Mouse (Mus musculus): ENCODE measurements around the gene Pes1. TPM values are rescaled to one million over a fixed set of nuclear protein-coding genes. Genes with fewer than 3 reads are reported as not detected.

The Pes1 gene
- 73.8 and 79.0 TPM in 2 replicates for polyA plus RNA-seq (2015; fragmentation: Nextera tagmentation; extraction: Ambion mirVana)

- ATAC-seq (ENCODE audit: insufficient read depth, low FRiP score) = peak; percentile 92
- Histone ChIP-seq H3K27ac (ENCODE audit: low read length) (peak within 1 kb of the TSS; percentile 55), H3K4me3 (replicated peaks; ENCODE audit: low read length) (peak within 1 kb of the TSS; percentile 85), H3K9ac (ENCODE audit: low read length) (peak within 1 kb of the TSS; percentile 89), H3K4me2 (ENCODE audit: low read depth, low read length) (peak within 1 kb of the TSS; percentile 70), H3K36me3 (ENCODE audit: control insufficient read depth, insufficient read depth, low read length) (no peaks in the 10 kb centered on the region), H3K4me1 (ENCODE audit: control insufficient read depth, insufficient read depth, low read length) (peaks cover 10% of the 10 kb centered on the region), H3K27me3 (ENCODE audit: control insufficient read depth, insufficient read depth, low read length) (no peaks in the 10 kb centered on the region), H3K9me3 (replicated peaks; ENCODE audit: control insufficient read depth, low read length) (no peaks in the 10 kb centered on the region)
- WGBS = under 1% methylated on average over 31 of the region's 31 CpGs
Measured at GRCm38 (mm10) chr11:3963610-3964415, at the start of gene Pes1. Pes1 (plus strand) TSS chr11:3963975.

- Histone ChIP-seq H3K4me1 (ENCODE audit: control insufficient read depth, insufficient read depth, low read length) (peaks cover 20% of the 10 kb centered on the region), H3K4me2 (ENCODE audit: low read depth, low read length) (peak within 1 kb of the TSS; percentile 93), H3K27ac (ENCODE audit: low read length) (peak within 1 kb of the TSS; percentile 73), H3K27me3 (ENCODE audit: control insufficient read depth, insufficient read depth, low read length) (no peaks in the 10 kb centered on the region), H3K4me3 (replicated peaks; ENCODE audit: low read length) (peak within 1 kb of the TSS; percentile 62), H3K36me3 (ENCODE audit: control insufficient read depth, insufficient read depth, low read length) (no peaks in the 10 kb centered on the region), H3K9me3 (replicated peaks; ENCODE audit: control insufficient read depth, low read length) (no peaks in the 10 kb centered on the region), H3K9ac (ENCODE audit: low read length) (peak within 1 kb of the TSS; percentile 73)
- under 1% methylated on average over 28 of the region's 28 CpGs for WGBS
- peak; percentile 66 for ATAC-seq (ENCODE audit: insufficient read depth, low FRiP score)
Measured at GRCm38 (mm10) chr11:3914109-3914840, 49.5 kb upstream of the Pes1 start, which contains the start of gene Slc35e4. Slc35e4 (minus strand) TSS chr11:3914664.

- H3K9ac ChIP-seq (ENCODE audit: low read length) = no peak overlapping the region
- H3K9me3 ChIP-seq (replicated peaks; ENCODE audit: control insufficient read depth, low read length) = no peaks in the 10 kb centered on the region
- H3K4me1 ChIP-seq (ENCODE audit: control insufficient read depth, insufficient read depth, low read length) = no peaks in the 10 kb centered on the region
- no peak overlapping the region for H3K4me2 ChIP-seq (ENCODE audit: low read depth, low read length)
- 67% methylated on average over 1 of the region's 1 CpGs for WGBS
- ATAC-seq (ENCODE audit: insufficient read depth, low FRiP score) = no peak
- no peak overlapping the region for H3K4me3 ChIP-seq (replicated peaks; ENCODE audit: low read length)
- H3K27me3 ChIP-seq (ENCODE audit: control insufficient read depth, insufficient read depth, low read length) = no peaks in the 10 kb centered on the region
- no peak overlapping the region for H3K27ac ChIP-seq (ENCODE audit: low read length)
- H3K36me3 ChIP-seq (ENCODE audit: control insufficient read depth, insufficient read depth, low read length) = peaks cover 3% of the 10 kb centered on the region; the same call in 1 of the 2 replicates
Measured at GRCm38 (mm10) chr11:3918738-3919137, 45.0 kb upstream of the Pes1 start.

- Histone ChIP-seq H3K9me3 (replicated peaks; ENCODE audit: control insufficient read depth, low read length) (no peaks in the 10 kb centered on the region), H3K27me3 (ENCODE audit: control insufficient read depth, insufficient read depth, low read length) (no peaks in the 10 kb centered on the region), H3K4me2 (ENCODE audit: low read depth, low read length) (no peak overlapping the region), H3K4me3 (replicated peaks; ENCODE audit: low read length) (no peak overlapping the region), H3K9ac (ENCODE audit: low read length) (no peak overlapping the region), H3K4me1 (ENCODE audit: control insufficient read depth, insufficient read depth, low read length) (no peaks in the 10 kb centered on the region), H3K27ac (ENCODE audit: low read length) (no peak overlapping the region), H3K36me3 (ENCODE audit: control insufficient read depth, insufficient read depth, low read length) (peaks cover 3% of the 10 kb centered on the region; the same call in 1 of the 2 replicates)
- 88% methylated on average over 7 of the region's 7 CpGs for WGBS
- no peak for ATAC-seq (ENCODE audit: insufficient read depth, low FRiP score)
Measured at GRCm38 (mm10) chr11:3920476-3920875, 43.3 kb upstream of the Pes1 start.

- H3K9me3 ChIP-seq (replicated peaks; ENCODE audit: control insufficient read depth, low read length) = no peaks in the 10 kb centered on the region
- no peak overlapping the region for H3K27ac ChIP-seq (ENCODE audit: low read length)
- no peak overlapping the region for H3K9ac ChIP-seq (ENCODE audit: low read length)
- no peak overlapping the region for H3K4me3 ChIP-seq (replicated peaks; ENCODE audit: low read length)
- H3K27me3 ChIP-seq (ENCODE audit: control insufficient read depth, insufficient read depth, low read length) = no peaks in the 10 kb centered on the region
- no peaks in the 10 kb centered on the region for H3K4me1 ChIP-seq (ENCODE audit: control insufficient read depth, insufficient read depth, low read length)
- H3K4me2 ChIP-seq (ENCODE audit: low read depth, low read length) = no peak overlapping the region
- ATAC-seq (ENCODE audit: insufficient read depth, low FRiP score) = no peak
- peaks cover 3% of the 10 kb centered on the region; the same call in 1 of the 2 replicates for H3K36me3 ChIP-seq (ENCODE audit: control insufficient read depth, insufficient read depth, low read length)
- 37% methylated on average over 8 of the region's 8 CpGs for WGBS
Measured at GRCm38 (mm10) chr11:3921281-3921850, 42.4 kb upstream of the Pes1 start.

- Histone ChIP-seq H3K4me2 (ENCODE audit: low read depth, low read length) (no peak overlapping the region), H3K4me1 (ENCODE audit: control insufficient read depth, insufficient read depth, low read length) (no peaks in the 10 kb centered on the region), H3K4me3 (replicated peaks; ENCODE audit: low read length) (no peak overlapping the region), H3K9ac (ENCODE audit: low read length) (no peak overlapping the region), H3K9me3 (replicated peaks; ENCODE audit: control insufficient read depth, low read length) (no peaks in the 10 kb centered on the region), H3K27ac (ENCODE audit: low read length) (no peak overlapping the region), H3K27me3 (ENCODE audit: control insufficient read depth, insufficient read depth, low read length) (no peaks in the 10 kb centered on the region), H3K36me3 (ENCODE audit: control insufficient read depth, insufficient read depth, low read length) (peaks cover 3% of the 10 kb centered on the region; the same call in 1 of the 2 replicates)
- ATAC-seq (ENCODE audit: insufficient read depth, low FRiP score) = no peak
- WGBS = 92% methylated on average over 9 of the region's 9 CpGs
Measured at GRCm38 (mm10) chr11:3922115-3922514, 41.7 kb upstream of the Pes1 start.

GRCm38 (mm10) chr11:3922731-3923130 is 41.0 kb upstream of the Pes1 start:
- ATAC-seq (ENCODE audit: insufficient read depth, low FRiP score) = no peak
- Histone ChIP-seq H3K36me3 (ENCODE audit: control insufficient read depth, insufficient read depth, low read length) (peaks cover 3% of the 10 kb centered on the region; the same call in 1 of the 2 replicates), H3K27me3 (ENCODE audit: control insufficient read depth, insufficient read depth, low read length) (no peaks in the 10 kb centered on the region), H3K9ac (ENCODE audit: low read length) (no peak overlapping the region), H3K4me2 (ENCODE audit: low read depth, low read length) (no peak overlapping the region), H3K4me1 (ENCODE audit: control insufficient read depth, insufficient read depth, low read length) (no peaks in the 10 kb centered on the region), H3K27ac (ENCODE audit: low read length) (no peak overlapping the region), H3K9me3 (replicated peaks; ENCODE audit: control insufficient read depth, low read length) (no peaks in the 10 kb centered on the region), H3K4me3 (replicated peaks; ENCODE audit: low read length) (no peak overlapping the region)
- WGBS = 95% methylated on average over 6 of the region's 6 CpGs

GRCm38 (mm10) chr11:3925916-3926315 is 37.9 kb upstream of the Pes1 start:
- no peak for ATAC-seq (ENCODE audit: insufficient read depth, low FRiP score)
- H3K36me3 ChIP-seq (ENCODE audit: control insufficient read depth, insufficient read depth, low read length) = peaks cover 3% of the 10 kb centered on the region; the same call in 1 of the 2 replicates

More at GRCm38 (mm10) chr11:3925916-3926315, 37.9 kb upstream of the Pes1 start:
- Histone ChIP-seq H3K4me2 (ENCODE audit: low read depth, low read length) (no peak overlapping the region), H3K4me3 (replicated peaks; ENCODE audit: low read length) (no peak overlapping the region), H3K9me3 (replicated peaks; ENCODE audit: control insufficient read depth, low read length) (no peaks in the 10 kb centered on the region), H3K27me3 (ENCODE audit: control insufficient read depth, insufficient read depth, low read length) (no peaks in the 10 kb centered on the region), H3K27ac (ENCODE audit: low read length) (no peak overlapping the region), H3K4me1 (ENCODE audit: control insufficient read depth, insufficient read depth, low read length) (peaks cover 1% of the 10 kb centered on the region; the same call in 1 of the 2 replicates), H3K9ac (ENCODE audit: low read length) (no peak overlapping the region)
- WGBS = 88% methylated on average over 10 of the region's 10 CpGs

Data from stomach, embryonic 16.5 days (tissue).